In the genomic region with DNA sequence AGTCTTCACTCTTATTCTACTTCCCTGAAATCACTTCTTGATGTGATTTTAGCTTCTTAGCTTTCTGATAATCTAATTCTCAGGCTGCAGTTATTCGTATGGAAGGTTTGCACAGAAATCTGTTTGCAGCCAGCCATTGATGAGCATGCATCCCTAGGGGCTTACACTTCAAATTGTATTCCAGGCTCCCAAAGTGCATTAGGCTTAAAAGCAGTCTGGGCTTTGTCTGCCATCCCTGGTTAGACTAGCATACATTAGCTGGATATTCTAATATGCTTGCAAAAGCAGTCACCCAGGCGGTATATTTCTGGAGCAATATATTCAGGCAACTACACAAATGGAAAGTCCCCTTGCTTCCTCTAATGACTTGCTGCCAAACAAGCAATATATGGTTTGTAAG, we compare ENCODE assay signal across 12 mouse cellular contexts.
"Had no signal": no experiment of that assay in that cellular context is flagged by ENCODE, and none has a peak within 500 bp of the region (broad histone marks: within the 10 kb centered on the region; RNA-seq: fewer than 3 reads in every experiment).

No protein-coding gene starts in this region.

- H3K9ac ChIP-seq: liver, embryonic 15.5 days; stomach, embryonic 15.5 days had no signal

- H3K4me1 ChIP-seq: limb, embryonic 10.5 days; liver, embryonic 15.5 days; stomach, embryonic 15.5 days had no signal

- H3K4me3 ChIP-seq: left cerebral cortex, adult 2 months; limb, embryonic 10.5 days; liver, embryonic 15.5 days; stomach, embryonic 15.5 days had no signal

- DNase-seq: kidney, adult 8-10 months; kidney, postnatal 25 days; lung, adult 2 months; lung, postnatal 4 days; right cerebral cortex, postnatal 14 days; thymus, postnatal 36 days had no signal

- H3K27ac ChIP-seq: left cerebral cortex, adult 2 months; limb, embryonic 10.5 days; liver, embryonic 15.5 days; stomach, embryonic 15.5 days had no signal

- H3K27me3 ChIP-seq: liver, embryonic 15.5 days; stomach, embryonic 15.5 days had no signal

- H3K9me3 ChIP-seq: limb, embryonic 10.5 days; liver, embryonic 15.5 days; stomach, embryonic 15.5 days had no signal

- H3K36me3 ChIP-seq: limb, embryonic 10.5 days; liver, embryonic 15.5 days; stomach, embryonic 15.5 days had no signal

- ATAC-seq: lung, postnatal 0 days had no signal

- H3K4me2 ChIP-seq: liver, embryonic 11.5 days; liver, embryonic 15.5 days; stomach, embryonic 15.5 days had no signal
